Mouse (Mus musculus) embryonic facial prominence, embryonic 12.5 days (tissue): Measurements from ENCODE around the gene Slc22a20. TPM values are rescaled to one million over a fixed set of nuclear protein-coding genes. Genes with fewer than 3 reads are reported as not detected.

Experiments
- ATAC-seq: fragments of 200-750 bp; cut with Nextera tagmentation; 2 replicates; pipeline ENCODE4 v1.8.0; 2017; ENCODE audit not compliant: insufficient number of reproducible peaks, insufficient read depth, low FRiP score, low TSS enrichment
- H3K27ac ChIP-seq: fragments of 300-500 bp; sonication (generic); 2 replicates; pipeline ENCODE4 v1.5.1; 2016; ENCODE audit warnings: mild to moderate bottlenecking
- H3K27me3 ChIP-seq: fragments of 300-500 bp; sonication (generic); 2 replicates; pipeline ENCODE4 v1.6.1; 2016; ENCODE audit warnings: mild to moderate bottlenecking, moderate library complexity
- H3K36me3 ChIP-seq: fragments of 300-500 bp; sonication (generic); 2 replicates; pipeline ENCODE4 v1.6.1; 2016; ENCODE audit warnings: mild to moderate bottlenecking
- H3K4me1 ChIP-seq: fragments of 300-500 bp; sonication (generic); 2 replicates; pipeline ENCODE4 v1.6.1; 2016
- H3K4me2 ChIP-seq: fragments of 300-500 bp; sonication (generic); replicated peaks from 2 replicates; pipeline ENCODE4 v1.6.1; 2016; ENCODE audit warnings: mild to moderate bottlenecking, moderate library complexity
- H3K4me3 ChIP-seq: fragments of 300-500 bp; sonication (generic); 2 replicates; pipeline ENCODE4 v1.5.1; 2016; ENCODE audit warnings: mild to moderate bottlenecking
- H3K9ac ChIP-seq: fragments of 300-500 bp; sonication (generic); 2 replicates; pipeline ENCODE4 v1.6.1; 2016; ENCODE audit warnings: mild to moderate bottlenecking, moderate library complexity
- H3K9me3 ChIP-seq: fragments of 300-500 bp; sonication (generic); 2 replicates; pipeline ENCODE4 v1.6.1; 2016; ENCODE audit warnings: mild to moderate bottlenecking, moderate library complexity
- WGBS: fragments of 180-500 bp; shearing (Covaris S2); methylation state at CpG from one replicate; pipeline ENCODE4 v1.1.7; 2016; 5-methylcytosine and 5-hydroxymethylcytosine counted together
- polyA plus RNA-seq: library from polyadenylated mRNA; unstranded; fragments of >200 nt; fragmentation: Nextera tagmentation; extraction: Ambion mirVana; gene quantifications from 2 replicates; pipeline ENCODE4 v1.2.1, GENCODE M21; 2016

Slc22a20 gene
- polyA plus RNA-seq, 1 experiment from 2014 or later = not detected

- Histone ChIP-seq H3K27me3 (no peaks in the 10 kb centered on the region), H3K4me1 (peaks cover 7% of the 10 kb centered on the region), H3K36me3 (no peaks in the 10 kb centered on the region), H3K4me3 (no peak overlapping the region), H3K4me2 (peak overlapping the region; percentile 41; the same call in 1 of the 2 replicates), H3K9me3 (no peaks in the 10 kb centered on the region), H3K9ac (no peak overlapping the region), H3K27ac (0 out of 2 replicates have a peak overlapping the region, but pooled peaks have one; percentile 36)
- no peak for ATAC-seq
- 76% methylated on average over 6 of the region's 6 CpGs for WGBS
Measured at GRCm38 (mm10) chr19:5989585-5989984, 3.6 kb upstream of the Slc22a20 start.

GRCm38 (mm10) chr19:5988815-5989452, 3.0 kb upstream of the Slc22a20 start:
- Histone ChIP-seq H3K4me2 (peak overlapping the region; percentile 41), H3K9me3 (no peaks in the 10 kb centered on the region), H3K27ac (0 out of 2 replicates have a peak overlapping the region, but pooled peaks have one; percentile 36), H3K4me1 (peaks cover 7% of the 10 kb centered on the region), H3K9ac (peak overlapping the region; percentile 52), H3K27me3 (no peaks in the 10 kb centered on the region), H3K36me3 (no peaks in the 10 kb centered on the region), H3K4me3 (no peak overlapping the region)
- WGBS = 3% methylated on average over 10 of the region's 13 CpGs
- ATAC-seq = peak; percentile 71

- Histone ChIP-seq H3K27me3 (no peaks in the 10 kb centered on the region), H3K9ac (peak overlapping the region; percentile 12; the same call in 1 of the 2 replicates), H3K4me1 (peaks cover 7% of the 10 kb centered on the region), H3K4me2 (no peak overlapping the region), H3K36me3 (no peaks in the 10 kb centered on the region), H3K27ac (no peak overlapping the region), H3K9me3 (no peaks in the 10 kb centered on the region), H3K4me3 (no peak overlapping the region)
- ATAC-seq = no peak
- WGBS = 52% methylated on average over 5 of the region's 5 CpGs
Measured at GRCm38 (mm10) chr19:5988027-5988814, 2.3 kb upstream of the Slc22a20 start.

GRCm38 (mm10) chr19:5980477-5980876, 5.5 kb downstream of the Slc22a20 start:
- no peak overlapping the region for H3K27ac ChIP-seq
- no peaks in the 10 kb centered on the region for H3K27me3 ChIP-seq
- no peaks in the 10 kb centered on the region for H3K36me3 ChIP-seq
- no peak overlapping the region for H3K4me3 ChIP-seq
- no peak for ATAC-seq
- 0 out of 2 replicates have a peak, but pooled peaks cover 2% of the 10 kb centered on the region for H3K4me1 ChIP-seq
- H3K9me3 ChIP-seq = no peaks in the 10 kb centered on the region
- H3K4me2 ChIP-seq = no peak overlapping the region
- WGBS = 83% methylated on average over 9 of the region's 9 CpGs
- no peak overlapping the region for H3K9ac ChIP-seq

- 51% methylated on average over 3 of the region's 3 CpGs for WGBS
- ATAC-seq = no peak
- peak overlapping the region; percentile 55; the same call in 1 of the 2 replicates for H3K27ac ChIP-seq
Measured at GRCm38 (mm10) chr19:5977717-5978116, 8.2 kb downstream of the Slc22a20 start.

GRCm38 (mm10) chr19:5975676-5976075, 10.3 kb downstream of the Slc22a20 start:
- Histone ChIP-seq H3K36me3 (no peaks in the 10 kb centered on the region), H3K27ac (no peak overlapping the region), H3K27me3 (no peaks in the 10 kb centered on the region), H3K4me3 (no peak overlapping the region), H3K9me3 (no peaks in the 10 kb centered on the region), H3K4me2 (no peak overlapping the region), H3K9ac (no peak overlapping the region), H3K4me1 (0 out of 2 replicates have a peak, but pooled peaks cover 2% of the 10 kb centered on the region)
- ATAC-seq = no peak
- 81% methylated on average over 4 of the region's 4 CpGs for WGBS

More at GRCm38 (mm10) chr19:5977717-5978116, 8.2 kb downstream of the Slc22a20 start:
- no peak overlapping the region for H3K4me3 ChIP-seq
- 0 out of 2 replicates have a peak, but pooled peaks cover 2% of the 10 kb centered on the region for H3K4me1 ChIP-seq
- no peaks in the 10 kb centered on the region for H3K9me3 ChIP-seq
- no peaks in the 10 kb centered on the region for H3K27me3 ChIP-seq
- no peak overlapping the region for H3K9ac ChIP-seq
- no peak overlapping the region for H3K4me2 ChIP-seq
- H3K36me3 ChIP-seq = no peaks in the 10 kb centered on the region

- Histone ChIP-seq H3K9ac (no peak overlapping the region), H3K4me3 (no peak overlapping the region), H3K9me3 (no peaks in the 10 kb centered on the region), H3K36me3 (no peaks in the 10 kb centered on the region), H3K27me3 (no peaks in the 10 kb centered on the region), H3K4me1 (0 out of 2 replicates have a peak, but pooled peaks cover 2% of the 10 kb centered on the region), H3K4me2 (no peak overlapping the region), H3K27ac (no peak overlapping the region)
- no peak for ATAC-seq
- WGBS = 72% methylated on average over 4 of the region's 4 CpGs
Measured at GRCm38 (mm10) chr19:5975112-5975511, 10.8 kb downstream of the Slc22a20 start.

GRCm38 (mm10) chr19:5967664-5968063, 18.3 kb downstream of the Slc22a20 start:
- no peaks in the 10 kb centered on the region for H3K9me3 ChIP-seq
- H3K4me3 ChIP-seq = no peak overlapping the region
- H3K36me3 ChIP-seq = no peaks in the 10 kb centered on the region
- H3K27me3 ChIP-seq = no peaks in the 10 kb centered on the region
- H3K9ac ChIP-seq = no peak overlapping the region
- H3K4me2 ChIP-seq = no peak overlapping the region
- no peak overlapping the region for H3K27ac ChIP-seq
- peaks cover 19% of the 10 kb centered on the region for H3K4me1 ChIP-seq
- no peak for ATAC-seq
- WGBS = 87% methylated on average over 10 of the region's 10 CpGs

GRCm38 (mm10) chr19:5966786-5967185, 19.2 kb downstream of the Slc22a20 start:
- Histone ChIP-seq H3K27me3 (no peaks in the 10 kb centered on the region), H3K4me3 (no peak overlapping the region), H3K9ac (no peak overlapping the region; the same call in 1 of the 2 replicates), H3K4me1 (peaks cover 23% of the 10 kb centered on the region), H3K4me2 (no peak overlapping the region), H3K27ac (no peak overlapping the region), H3K9me3 (no peaks in the 10 kb centered on the region), H3K36me3 (no peaks in the 10 kb centered on the region)
- 72% methylated on average over 6 of the region's 6 CpGs for WGBS
- ATAC-seq = no peak

- Histone ChIP-seq H3K36me3 (peaks cover 7% of the 10 kb centered on the region; the same call in 1 of the 2 replicates), H3K27me3 (no peaks in the 10 kb centered on the region), H3K27ac (no peak overlapping the region), H3K4me2 (no peak overlapping the region), H3K4me1 (peaks cover 23% of the 10 kb centered on the region), H3K4me3 (no peak overlapping the region), H3K9me3 (no peaks in the 10 kb centered on the region), H3K9ac (no peak overlapping the region)
- ATAC-seq = no peak
- WGBS = 87% methylated on average over 2 of the region's 2 CpGs
Measured at GRCm38 (mm10) chr19:5965910-5966309, 20.0 kb downstream of the Slc22a20 start.

- peak overlapping the region; percentile 81; the same call in 1 of the 2 replicates for H3K4me2 ChIP-seq
- no peak overlapping the region for H3K4me3 ChIP-seq
- 5% methylated on average over 4 of the region's 4 CpGs for WGBS
- H3K27me3 ChIP-seq = no peaks in the 10 kb centered on the region
- no peak for ATAC-seq
- H3K27ac ChIP-seq = no peak overlapping the region
- H3K4me1 ChIP-seq = peaks cover 23% of the 10 kb centered on the region
- no peak overlapping the region for H3K9ac ChIP-seq
- H3K9me3 ChIP-seq = no peaks in the 10 kb centered on the region
- peaks cover 11% of the 10 kb centered on the region; the same call in 1 of the 2 replicates for H3K36me3 ChIP-seq
Measured at GRCm38 (mm10) chr19:5965280-5965679, 20.7 kb downstream of the Slc22a20 start.
